8 mouse cellular contexts compared by ENCODE assay signal in genomic region chr7:144696764-144697704, GRCm38 (mm10). TPM values are rescaled to one million over a fixed set of nuclear protein-coding genes. Genes with fewer than 3 reads are reported as not detected.
DNase-seq lines count a peak whose midpoint lies in the region; ATAC-seq lines count a peak whose summit lies in the region.

No protein-coding gene starts in this region.

- intact Hi-C loops in heart, postnatal 25 days (cut with DNase I) = no loop called here

- DNase-seq in kidney, adult 18-20 months = peak; percentile 8
- no peak for DNase-seq in kidney, postnatal 14 days
- peak; percentile 6 for DNase-seq in MN1 (ENCODE audit: low spot score)
- DNase-seq in forelimb bud, embryonic 11.5 days (ENCODE audit: low read depth, low spot score) = peak; percentile 46
- DNase-seq in ovary, adult 18-20 months (ENCODE audit: low spot score) = no peak
- no peak for DNase-seq in heart, postnatal 25 days (ENCODE audit: low spot score)
- DNase-seq in Muller cell, postnatal 12 days (ENCODE audit: inconsistent ontology term) = no peak

- peak; percentile 93 for ATAC-seq in megakaryocyte-erythroid progenitor cell, adult 5-6 weeks (replicated peaks; ENCODE audit: low FRiP score, low TSS enrichment, poor library complexity, severe bottlenecking)

RNA-seq across cellular contexts. Expression of gene Ano1, which starts 54.7 kb away (rescaled TPM):
- total RNA-seq in megakaryocyte-erythroid progenitor cell, adult 5-6 weeks (2014; fragmentation: Nextera tagmentation) = 1.4 TPM in 1 of 2 replicates, not detected in the other
- total RNA-seq in megakaryocyte-erythroid progenitor cell, adult 5-6 weeks (2017) = not detected in 2 replicates
- total RNA-seq in heart, postnatal 25 days (2021) = 10 to 100 TPM; 11.8 to 13.7 TPM

Comparison
In these comparisons a context has a peak if more than half of its experiments do, and no peak if none do; other contexts are left out.
1. DNase-seq: peak in kidney, adult 18-20 months (single experiment), MN1 (single experiment) and forelimb bud, embryonic 11.5 days (single experiment); none in kidney, postnatal 14 days (single experiment), ovary, adult 18-20 months (single experiment), heart, postnatal 25 days (single experiment) and Muller cell, postnatal 12 days (single experiment).
2. RNA of gene Ano1, which starts 54.7 kb away (total RNA-seq): 11.8 to 13.7 TPM in heart, postnatal 25 days; 1.4 TPM in megakaryocyte-erythroid progenitor cell, adult 5-6 weeks; every median in the first group is over 4 times any median in the second.